Mouse (Mus musculus): ENCODE results near the gene Cpa1.
A peak's percentile ranks its signal among the peaks of the same experiment; 100 is the strongest.

The Cpa1 gene

DNA sequence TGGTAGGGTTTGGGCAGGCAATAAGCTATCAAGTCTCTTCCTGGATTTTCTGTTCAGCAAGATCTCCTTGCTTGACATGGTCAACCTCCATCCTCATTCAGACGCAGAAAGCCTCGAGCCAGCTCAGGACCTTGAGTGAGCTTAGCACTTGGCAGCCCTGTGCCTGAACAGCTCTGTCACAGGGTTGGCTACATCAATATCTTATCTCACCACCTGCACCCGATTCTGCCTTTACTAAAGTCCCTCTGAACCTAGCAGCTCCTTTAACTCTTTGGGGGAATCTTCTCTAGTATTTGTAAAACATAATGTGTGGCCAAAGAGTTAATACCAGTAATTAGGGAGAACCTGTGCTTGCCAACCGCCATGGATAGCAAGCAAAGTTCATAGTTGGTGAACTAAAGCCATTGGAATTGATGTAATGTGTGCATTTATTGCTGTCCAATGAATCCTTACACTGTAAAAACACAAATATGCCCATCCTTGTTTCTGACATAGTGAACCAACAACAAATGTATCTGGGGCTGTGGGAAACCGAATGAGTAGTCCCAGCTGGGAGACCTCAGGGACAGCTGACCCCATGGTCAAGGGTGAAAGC, at the start of gene Cpa1:
Gene Cpa1 (plus strand): TSS at position 545 of the 595 bp plus-strand sequence.
- no peak for DNase-seq (ENCODE audit: low read depth, low spot score)

DNA sequence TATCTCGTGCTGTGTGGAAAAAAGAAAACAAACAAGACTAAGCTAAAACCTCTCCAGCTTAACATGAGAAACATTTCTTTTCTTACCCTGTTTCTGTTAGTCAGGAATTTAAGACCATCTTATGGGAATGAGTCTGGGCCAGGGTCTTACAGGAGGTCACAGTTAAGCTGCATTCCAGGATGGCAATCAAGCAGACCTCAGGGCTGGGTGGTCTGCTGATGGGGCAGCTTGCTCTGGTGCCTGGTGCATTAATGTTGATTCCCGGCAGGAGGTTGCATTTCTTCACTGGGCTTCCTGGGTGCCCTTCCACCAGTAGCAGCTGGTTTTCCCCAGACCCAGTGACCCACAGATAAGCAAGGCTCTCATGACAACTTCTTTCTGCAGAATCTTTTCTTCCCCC, 49.2 kb upstream of the Cpa1 start:
- no peak for DNase-seq (ENCODE audit: low read depth, low spot score)

DNA sequence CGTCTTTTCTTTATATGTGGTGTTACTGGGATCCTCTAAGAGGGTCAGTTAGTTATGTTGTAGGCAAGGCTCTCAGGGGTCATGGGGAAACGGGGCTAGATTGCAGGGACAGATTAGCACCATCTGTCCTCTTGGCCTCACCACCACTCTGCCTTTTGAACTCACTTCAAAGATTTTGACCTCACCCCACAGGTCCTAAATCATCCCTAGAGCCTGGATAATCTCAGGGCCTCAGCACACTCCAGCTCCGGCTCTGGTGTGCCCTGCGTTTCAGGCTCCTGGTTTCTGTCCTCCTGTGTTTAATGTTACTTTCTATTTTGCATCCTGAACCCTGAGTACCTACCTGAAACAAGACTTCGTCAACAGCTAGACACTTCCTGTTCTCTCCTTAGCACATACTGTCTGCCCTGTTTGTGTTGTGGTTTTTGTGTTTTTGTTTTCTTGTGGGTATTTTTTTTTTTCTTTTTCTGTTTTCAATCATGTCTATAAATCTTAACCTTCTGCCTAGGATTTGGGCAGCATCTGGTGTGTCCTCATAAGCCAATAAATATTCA, 47.1 kb upstream of the Cpa1 start:
- peak; percentile 57 for DNase-seq (ENCODE audit: low read depth, low spot score)

DNA sequence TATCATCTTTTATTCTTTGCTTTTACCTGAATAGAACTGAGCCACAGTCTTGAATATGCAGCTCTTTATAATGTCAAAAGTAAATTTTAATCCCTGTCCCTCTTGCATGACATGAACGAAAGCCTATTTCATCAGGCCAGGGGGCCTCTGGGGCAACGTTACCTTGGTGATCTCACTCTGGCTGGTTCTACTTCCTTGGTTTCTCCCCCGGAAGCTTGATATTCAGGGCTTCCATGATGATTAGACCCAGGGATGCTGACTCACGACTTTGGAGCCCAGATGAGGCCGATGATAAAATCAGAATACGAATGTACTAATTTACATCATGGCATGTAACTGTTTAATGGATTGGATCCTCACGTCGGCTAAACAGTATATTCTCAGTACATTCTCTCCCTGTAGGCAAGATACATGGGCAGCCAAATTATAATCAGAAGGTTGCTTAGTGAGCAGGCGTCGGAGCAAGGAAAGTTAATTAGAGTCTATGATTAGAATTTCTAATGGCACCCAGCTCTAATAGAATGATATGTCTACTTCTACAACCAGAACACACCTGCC, 46.5 kb upstream of the Cpa1 start:
- DNase-seq (ENCODE audit: low read depth, low spot score): no peak

DNA sequence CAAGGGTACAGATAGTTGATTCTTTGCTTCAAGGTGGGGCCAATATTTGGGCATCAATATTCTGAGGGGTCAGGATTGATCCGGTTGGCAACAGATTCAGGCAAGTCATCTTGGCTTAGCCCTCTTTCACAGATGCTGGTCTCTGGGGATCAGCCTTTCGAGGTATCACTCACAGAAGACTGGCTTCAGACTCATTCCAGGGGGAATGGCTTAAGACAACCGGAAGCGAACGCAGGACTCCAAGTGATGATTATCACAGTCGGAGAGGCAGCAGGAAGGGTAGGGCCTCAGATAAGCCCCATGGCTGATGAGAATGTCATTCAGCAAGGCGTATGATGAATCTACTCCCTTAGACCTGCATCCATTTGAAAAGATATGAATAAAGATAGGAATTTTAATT, 44.7 kb upstream of the Cpa1 start:
- no peak for DNase-seq (ENCODE audit: low read depth, low spot score)

DNA sequence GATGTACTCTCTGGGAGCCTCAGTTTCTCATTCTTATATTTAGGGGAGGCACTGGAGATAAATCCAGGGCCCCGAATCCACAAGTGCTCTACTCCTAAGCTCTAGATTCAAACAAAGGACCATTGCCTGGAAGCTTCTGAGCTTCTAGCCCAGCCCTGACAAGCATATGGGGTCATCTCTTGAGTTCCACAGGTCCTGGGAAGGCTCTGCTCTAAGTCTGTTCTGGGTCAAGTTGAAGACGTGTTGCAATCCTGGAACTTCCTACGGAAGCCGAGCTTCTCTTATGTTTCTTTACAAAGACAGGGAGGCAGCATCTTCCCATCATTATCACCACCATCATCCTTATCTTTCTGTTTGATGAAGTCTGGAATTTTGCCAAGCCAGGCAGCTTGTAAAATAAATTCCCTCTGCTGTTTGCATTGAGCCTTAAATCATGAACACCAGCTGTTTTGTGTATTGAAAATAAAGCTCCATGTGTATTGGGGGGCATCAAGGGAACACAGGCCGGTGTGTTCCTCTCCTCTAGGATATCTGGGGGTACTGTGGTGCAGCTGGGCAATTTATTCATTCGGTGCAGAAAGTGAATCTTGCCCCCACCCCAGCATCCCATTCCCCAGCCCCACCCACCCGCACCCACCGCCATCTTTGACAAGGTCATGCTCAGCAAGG, 42.7 kb upstream of the Cpa1 start:
- DNase-seq (ENCODE audit: low read depth, low spot score): no peak

DNA sequence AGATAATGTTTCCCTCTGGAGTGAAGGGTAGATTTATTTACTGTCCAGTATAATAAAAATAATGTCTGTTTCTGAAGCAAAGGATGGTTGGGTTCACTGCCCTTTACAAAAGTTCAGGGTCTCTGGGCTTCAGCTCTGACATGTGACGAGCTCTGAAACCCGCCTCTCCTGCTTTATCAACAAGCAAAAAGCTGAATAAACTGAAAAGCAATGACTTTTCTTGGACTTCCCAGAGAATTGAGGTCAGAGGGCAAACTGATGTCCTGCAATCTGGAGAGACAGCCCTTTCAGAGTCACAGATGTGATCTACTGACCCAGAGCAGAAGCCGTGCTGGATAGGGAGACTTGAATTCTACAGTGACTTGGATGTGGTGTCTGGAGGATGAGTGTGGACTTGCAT, 39.0 kb upstream of the Cpa1 start:
- DNase-seq (ENCODE audit: low read depth, low spot score): no peak

DNA sequence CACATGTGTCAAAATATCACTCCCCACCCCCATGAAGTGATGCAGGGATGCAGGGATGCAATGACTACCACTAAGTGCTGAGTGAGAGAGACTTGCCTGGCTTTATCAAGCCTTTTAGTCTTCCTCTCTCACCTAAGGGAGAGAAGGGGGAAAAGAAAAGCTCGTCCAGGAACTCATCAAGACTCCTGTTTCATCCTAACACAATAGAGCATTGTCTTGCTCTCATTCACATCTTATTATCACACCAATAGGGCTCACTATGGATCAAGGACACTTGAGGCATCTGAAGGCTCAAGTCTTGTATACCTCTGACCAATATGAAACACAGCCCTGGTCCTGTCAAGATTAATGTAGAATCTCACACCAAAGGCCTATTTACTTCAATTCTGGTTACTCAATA, 38.0 kb upstream of the Cpa1 start:
- DNase-seq (ENCODE audit: low read depth, low spot score): no peak

DNA sequence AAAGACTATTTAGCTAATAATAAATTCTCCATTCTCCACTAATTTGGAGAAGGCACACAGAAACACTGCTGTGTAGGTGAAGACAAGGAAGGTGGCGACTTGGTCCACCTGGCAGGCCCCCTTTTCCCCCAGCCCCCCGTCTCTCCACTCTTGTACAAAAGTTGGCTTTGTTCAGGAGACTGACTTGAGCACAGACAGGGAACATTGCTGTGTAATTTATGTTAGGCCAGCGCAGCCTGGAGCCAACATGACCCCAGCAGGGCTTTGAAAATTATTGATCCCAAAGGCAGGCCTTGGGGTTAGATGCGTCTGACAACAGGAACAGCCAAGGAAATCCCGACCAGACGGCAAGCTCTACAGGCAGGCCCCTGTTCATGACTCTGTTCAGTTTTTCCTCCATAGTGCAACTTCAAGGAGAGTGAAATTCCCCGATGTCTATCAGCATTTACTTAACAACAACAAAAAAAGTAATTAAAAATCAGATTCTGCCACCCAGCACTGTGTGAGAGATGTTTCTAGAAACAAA, 34.6 kb upstream of the Cpa1 start:
- DNase-seq (ENCODE audit: low read depth, low spot score): no peak

DNA sequence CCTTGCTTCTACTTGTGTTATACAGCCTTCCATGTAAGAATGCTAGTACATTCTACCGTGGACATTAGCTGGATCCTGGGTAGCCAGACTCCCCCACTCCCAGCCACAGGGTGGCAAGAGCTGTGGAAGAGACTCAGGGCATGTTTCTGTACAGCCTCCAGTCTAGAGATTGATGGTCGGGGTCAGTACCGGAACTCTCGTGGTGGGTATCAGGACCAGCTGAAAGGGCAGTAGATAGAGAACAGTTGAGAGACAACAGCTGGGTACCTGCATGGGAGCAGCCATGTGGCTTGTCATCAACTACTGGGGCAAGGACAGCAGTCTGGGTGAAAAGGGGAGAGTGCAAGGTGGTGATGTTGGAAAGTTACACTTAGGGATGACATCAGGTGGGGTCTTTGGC, 33.9 kb upstream of the Cpa1 start:
- no peak for DNase-seq (ENCODE audit: low read depth, low spot score)

DNA sequence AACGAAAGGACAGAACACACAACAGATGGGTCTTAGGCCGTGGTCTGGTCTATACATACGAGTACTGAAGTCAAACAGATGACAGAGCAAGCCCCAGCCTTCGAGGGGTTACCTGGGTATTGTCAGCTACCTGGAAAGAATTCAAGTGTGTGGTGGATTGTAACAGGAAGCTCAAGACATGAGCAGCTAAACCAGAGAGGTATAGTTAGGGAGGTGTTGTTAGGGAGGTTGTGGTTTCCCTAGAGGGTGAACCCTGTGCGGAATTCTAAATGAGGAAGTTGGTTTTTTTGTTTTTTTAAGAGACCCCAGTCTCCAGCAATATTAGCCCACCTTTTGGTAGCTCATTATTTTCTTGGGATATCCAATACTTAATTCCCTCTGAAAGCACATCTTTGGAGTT, 33.3 kb upstream of the Cpa1 start:
- DNase-seq (ENCODE audit: low read depth, low spot score): no peak

DNA sequence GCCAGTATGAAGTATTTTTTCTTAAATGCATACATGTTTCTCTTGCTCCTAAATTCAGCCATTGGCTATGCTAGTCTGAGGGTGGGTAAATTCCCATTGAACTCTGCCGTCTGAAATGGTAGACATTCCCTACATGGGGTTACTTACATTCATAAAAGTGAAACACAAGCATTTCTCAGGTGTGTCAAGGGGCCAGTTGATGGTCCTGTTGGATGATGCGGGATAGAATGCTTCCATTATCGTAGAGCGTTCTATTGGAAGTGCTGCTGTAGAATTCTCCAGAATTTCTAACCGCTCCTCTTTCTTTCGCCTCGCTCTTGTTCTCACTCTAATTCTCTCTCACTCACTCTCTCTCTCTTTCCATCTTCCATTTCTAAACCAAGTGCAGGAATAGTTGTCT, 28.3 kb upstream of the Cpa1 start, which contains the start of gene Cpa5:
Gene Cpa5 (plus strand): TSS at position 301 of the 400 bp plus-strand sequence.
- DNase-seq (ENCODE audit: low read depth, low spot score): no peak

DNA sequence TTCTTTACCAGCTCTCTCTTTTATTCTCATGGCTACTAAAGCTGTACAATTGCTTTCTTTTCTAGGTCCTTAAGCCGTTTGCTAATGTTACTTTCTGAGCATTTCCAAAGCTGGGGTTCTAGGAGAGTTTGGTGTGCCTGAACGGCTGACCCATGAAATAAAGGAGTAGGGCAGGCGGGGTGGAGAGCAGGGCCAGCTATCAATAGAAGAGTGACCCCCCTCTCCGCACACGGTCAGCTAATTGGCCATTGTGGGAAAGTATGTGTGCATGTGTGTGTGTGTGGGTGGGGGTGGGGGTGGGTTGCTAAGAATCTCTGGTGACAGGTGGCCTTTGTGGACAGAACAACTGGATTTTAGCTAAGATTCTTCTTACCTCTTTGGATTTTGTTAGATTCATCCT, 27.8 kb upstream of the Cpa1 start:
- DNase-seq (ENCODE audit: low read depth, low spot score): no peak

DNA sequence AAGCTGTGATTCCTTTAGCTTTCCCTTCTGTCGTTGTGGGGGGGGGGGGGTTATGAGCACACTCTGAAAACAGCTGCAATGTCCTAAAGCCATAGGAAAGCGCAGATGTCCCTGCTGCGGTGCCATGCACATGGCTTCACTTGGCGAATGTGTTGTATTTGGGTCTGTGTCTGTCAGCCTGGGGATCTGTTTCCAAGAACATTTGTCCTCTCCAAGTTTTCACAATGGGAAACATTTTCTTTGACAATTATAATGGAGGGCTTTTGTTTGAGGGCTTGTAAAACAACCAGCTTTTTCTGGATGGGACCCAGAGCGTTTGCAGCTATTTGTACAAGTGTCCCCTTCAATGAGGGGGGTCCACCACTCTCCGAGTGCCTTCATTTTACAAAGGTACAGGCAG, 24.8 kb upstream of the Cpa1 start:
- DNase-seq (ENCODE audit: low read depth, low spot score): no peak

DNA sequence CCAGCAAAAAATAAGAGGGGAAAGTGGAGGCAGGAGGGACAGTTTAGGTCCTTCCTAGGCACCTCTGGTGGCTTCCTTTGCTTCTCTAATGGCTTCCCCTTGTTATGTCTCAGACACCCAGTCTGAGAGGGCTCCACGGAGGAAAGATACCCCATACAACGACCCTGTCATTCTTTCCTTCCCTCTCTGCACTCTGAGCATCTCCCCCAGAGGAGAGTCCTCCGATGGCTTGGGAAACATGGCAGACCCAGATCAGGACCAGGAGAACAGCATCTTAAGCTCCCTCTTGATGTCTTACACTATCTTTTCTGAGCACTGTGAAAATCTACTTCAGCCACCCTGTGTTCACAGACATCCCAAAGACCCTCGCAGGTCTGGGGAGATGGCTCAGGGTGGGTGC, 23.3 kb upstream of the Cpa1 start:
- DNase-seq (ENCODE audit: low read depth, low spot score): no peak

DNA sequence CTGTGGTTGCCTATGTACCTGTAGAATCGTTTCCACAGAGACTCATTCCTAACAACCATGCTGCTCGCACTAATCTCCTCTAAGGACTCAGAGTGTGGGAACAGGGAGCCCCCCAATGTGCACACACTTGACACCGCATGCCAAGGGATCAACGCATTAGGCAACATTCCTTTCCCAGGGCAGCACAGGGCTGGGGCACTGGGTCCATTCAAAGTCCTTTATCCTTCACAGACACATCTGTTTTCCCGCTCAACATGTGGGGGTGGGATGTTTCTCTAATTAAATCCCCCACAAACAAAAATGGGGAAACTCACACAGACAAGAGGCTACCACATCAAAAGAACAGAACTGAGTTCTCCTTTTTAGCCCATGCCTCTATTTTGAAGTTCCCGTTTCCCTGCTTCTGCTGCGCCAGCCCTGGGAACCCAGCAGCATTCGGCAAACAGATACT, 22.5 kb upstream of the Cpa1 start:
- DNase-seq (ENCODE audit: low read depth, low spot score): no peak

DNA sequence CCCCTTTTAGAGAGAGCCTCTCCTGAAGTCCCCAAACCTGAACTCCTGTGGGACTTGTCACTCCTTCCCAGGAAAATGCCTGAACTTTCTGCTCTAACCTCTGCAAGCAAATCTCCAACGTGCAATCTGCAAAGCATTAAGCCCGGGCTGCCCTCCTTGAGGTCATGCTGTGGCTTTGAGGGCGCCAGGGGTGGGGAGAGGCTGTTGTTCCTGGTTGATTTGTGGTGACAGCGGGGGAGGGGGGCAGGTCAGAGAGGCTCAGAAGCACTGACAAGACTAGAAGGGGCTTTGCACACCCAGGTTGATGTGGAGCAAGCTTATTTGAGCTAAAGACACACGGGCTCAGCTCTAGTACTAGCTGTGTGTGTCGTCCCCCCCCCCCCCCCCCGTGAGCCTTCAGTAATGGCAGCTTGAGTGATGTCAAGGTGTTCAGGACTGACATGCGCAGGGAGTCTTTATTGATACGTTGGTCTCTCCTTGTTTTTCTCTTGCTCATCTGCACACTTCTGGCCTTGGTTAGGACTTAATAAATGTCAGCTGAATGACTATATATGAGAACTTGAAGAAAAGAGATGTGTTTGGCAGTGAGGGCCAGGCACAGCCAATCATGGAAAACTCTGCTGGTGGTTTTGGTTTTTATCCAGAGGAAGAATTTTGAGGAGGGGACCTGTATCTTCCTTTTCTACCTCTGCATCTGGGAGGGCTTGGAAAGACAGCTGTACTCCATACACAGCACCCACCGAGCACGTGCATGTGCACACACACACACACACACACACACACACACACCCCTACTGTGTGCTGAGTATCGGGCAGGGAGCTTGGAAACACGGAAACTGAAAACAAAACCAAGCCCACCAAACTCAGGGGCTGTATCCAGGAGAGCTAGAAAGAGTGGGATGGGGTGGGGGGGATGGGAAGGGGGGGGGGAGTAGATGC, 21.7 kb upstream of the Cpa1 start:
- peak; percentile 32 for DNase-seq (ENCODE audit: low read depth, low spot score)

DNA sequence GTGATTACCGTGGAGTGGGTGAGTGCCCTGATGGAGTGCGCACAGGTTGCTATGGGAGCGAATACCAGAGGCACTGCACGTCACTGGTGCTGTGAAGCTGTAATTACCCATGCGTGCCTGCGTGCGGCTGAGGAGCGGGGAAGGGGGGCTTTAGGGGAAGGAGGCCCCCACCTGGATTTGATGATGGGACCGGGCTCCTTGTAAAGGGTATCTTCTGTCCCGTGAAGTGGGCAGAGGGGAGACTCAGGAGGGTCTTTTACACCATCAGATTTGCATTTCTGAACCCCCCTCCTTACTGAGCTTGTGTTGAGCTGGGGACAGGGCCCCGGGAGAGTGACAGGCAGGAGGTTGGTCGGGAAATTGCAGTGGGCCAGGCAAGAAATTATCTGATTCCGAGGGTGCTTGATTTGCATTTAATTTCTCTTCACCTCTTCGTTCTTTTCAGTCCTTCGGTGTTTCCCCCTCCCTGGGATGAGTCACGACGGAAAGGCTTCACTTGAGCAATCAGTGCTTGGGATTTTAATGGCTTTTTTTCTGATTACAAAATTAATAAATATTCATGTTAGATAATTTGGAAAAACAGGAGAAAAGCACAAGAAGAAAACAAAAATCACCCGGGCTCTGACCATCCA, 20.9 kb upstream of the Cpa1 start:
- peak; percentile 27 for DNase-seq (ENCODE audit: low read depth, low spot score)

DNA sequence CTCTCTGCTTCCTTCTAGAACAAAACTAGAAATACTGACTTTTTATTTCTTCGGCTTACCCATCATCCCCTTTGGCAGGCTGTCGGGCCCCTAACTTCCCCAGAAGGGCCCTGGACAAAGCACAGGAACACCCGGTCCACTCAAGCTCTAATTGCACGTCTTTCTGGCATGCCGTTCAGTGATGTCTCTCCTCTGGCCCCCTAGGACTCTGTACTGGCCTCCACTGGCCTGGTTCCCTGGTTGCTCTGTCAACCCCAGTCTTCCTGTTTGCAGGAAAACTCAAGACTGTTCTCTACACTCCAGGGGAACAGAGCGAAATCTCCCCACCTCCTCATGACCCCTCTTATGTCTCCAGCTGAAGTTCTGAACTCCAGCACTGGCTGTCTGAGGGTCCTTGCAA, 20.3 kb upstream of the Cpa1 start:
- no peak for DNase-seq (ENCODE audit: low read depth, low spot score)

DNA sequence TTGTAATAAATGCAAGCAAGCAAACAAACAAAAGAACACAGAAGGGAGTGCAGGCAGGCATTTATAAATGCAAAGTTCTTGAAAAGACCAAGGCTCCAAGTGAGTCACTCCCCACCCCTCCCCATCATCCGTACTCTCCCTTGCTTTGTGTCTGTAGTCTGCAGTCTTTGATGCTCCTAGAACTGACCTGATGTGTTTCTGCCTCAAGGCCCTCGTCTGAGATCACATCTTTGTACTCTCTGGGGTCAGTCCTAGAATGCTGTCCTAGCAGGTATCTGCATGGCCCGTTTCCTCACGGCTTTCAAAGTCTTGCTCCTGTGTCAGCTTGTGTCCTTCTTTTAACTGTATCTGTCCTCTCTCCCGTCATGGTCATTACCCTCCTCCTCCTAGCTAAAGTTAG, 19.4 kb upstream of the Cpa1 start:
- DNase-seq (ENCODE audit: low read depth, low spot score): no peak

DNA sequence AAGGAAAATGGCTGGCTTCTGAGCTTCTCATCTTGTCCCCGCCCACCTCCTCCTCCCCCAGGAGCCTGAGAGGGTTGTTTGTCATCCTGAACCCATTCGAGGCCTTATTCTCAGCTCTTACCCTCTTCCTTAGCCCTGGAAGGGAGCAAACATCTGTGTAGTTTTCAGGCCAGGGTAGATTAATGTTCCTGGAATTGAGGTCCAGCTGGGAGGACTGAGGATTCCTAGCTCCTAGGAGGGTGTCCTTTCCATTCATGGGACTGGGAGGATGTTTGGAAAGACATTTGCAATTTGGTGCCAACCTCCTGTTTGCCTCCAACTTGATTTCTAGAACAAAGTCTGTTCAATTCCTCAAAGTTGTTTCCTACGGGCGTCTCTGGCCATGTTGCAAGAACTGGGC, 18.4 kb upstream of the Cpa1 start:
- no peak for DNase-seq (ENCODE audit: low read depth, low spot score)
